Mouse (Mus musculus) lung, embryonic 14.5 days (tissue): Measurements from ENCODE around the gene Ptpn14. TPM values are rescaled to one million over a fixed set of nuclear protein-coding genes. Genes with fewer than 3 reads are reported as not detected.

ENCODE experiments used
- ATAC-seq: fragments of 200-750 bp; cut with Nextera tagmentation; 2 replicates; pipeline ENCODE4 v1.8.0; 2017; ENCODE audit warnings: mild to moderate bottlenecking, moderate TSS enrichment, moderate library complexity; ENCODE audit not compliant: insufficient read depth
- DNase-seq: peaks from one replicate; pipeline ENCODE4 v3.0.0-alpha.2; 2015
- H3K27ac ChIP-seq: fragments of 300-500 bp; sonication (generic); 2 replicates; pipeline ENCODE4 v1.5.1; 2014; ENCODE audit warnings: low read depth, mild to moderate bottlenecking, moderate library complexity
- H3K27me3 ChIP-seq: fragments of 300-500 bp; sonication (generic); 2 replicates; pipeline ENCODE4 v1.6.1; 2014; ENCODE audit warnings: low read length, control low read depth; ENCODE audit not compliant: insufficient read depth
- H3K36me3 ChIP-seq: fragments of 300-500 bp; sonication (generic); 2 replicates; pipeline ENCODE4 v1.6.1; 2014; ENCODE audit warnings: control low read depth; ENCODE audit not compliant: insufficient read depth
- H3K4me1 ChIP-seq: fragments of 300-500 bp; sonication (generic); 2 replicates; pipeline ENCODE4 v1.6.1; 2014; ENCODE audit warnings: antibody characterized with exemption, control low read depth; ENCODE audit not compliant: insufficient read depth
- H3K4me2 ChIP-seq: fragments of 300-500 bp; sonication (generic); 2 replicates; pipeline ENCODE4 v1.6.1; 2014; ENCODE audit warnings: mild to moderate bottlenecking
- H3K4me3 ChIP-seq: fragments of 300-500 bp; sonication (generic); 2 replicates; pipeline ENCODE4 v1.5.1; 2014; ENCODE audit warnings: low read depth, low read length
- H3K9ac ChIP-seq: fragments of 300-500 bp; sonication (generic); 2 replicates; pipeline ENCODE4 v1.6.1; 2014
- H3K9me3 ChIP-seq: fragments of 300-500 bp; sonication (generic); 2 replicates; pipeline ENCODE4 v1.6.1; 2016; ENCODE audit warnings: low read depth, low read length, control low read depth
- CTCF ChIP-seq: IDR thresholded peaks from 2 replicates; pipeline ENCODE4 v1.5.1; 2016; ENCODE audit warnings: antibody characterized with exemption, low read depth
- WGBS: fragments of 180-500 bp; shearing (Covaris S2); extraction: QIAGEN DNeasy Blood & Tissue Kit; methylation state at CpG from one replicate; pipeline ENCODE4 v1.1.7; 2014; 5-methylcytosine and 5-hydroxymethylcytosine counted together
- polyA plus RNA-seq: library from polyadenylated mRNA; unstranded; fragments of >200 nt; fragmentation: Nextera tagmentation; extraction: Ambion mirVana; gene quantifications from 2 replicates; pipeline ENCODE4 v1.2.1, GENCODE M21; 2014

The Ptpn14 gene
- polyA plus RNA-seq, 1 experiment from 2014 or later: 10.3 TPM

GRCm38 (mm10) chr1:189864301-189864700 is 136.2 kb downstream of the Ptpn14 start:
- WGBS: 71% methylated on average over 9 of the region's 9 CpGs
- no peak overlapping the region for H3K27ac ChIP-seq
- H3K27me3 ChIP-seq: no peaks in the 10 kb centered on the region
- TF ChIP-seq CTCF: no peak
- peaks cover 18% of the 10 kb centered on the region for H3K4me1 ChIP-seq
- ATAC-seq (no peak), DNase-seq (no peak)
- H3K9me3 ChIP-seq: no peaks in the 10 kb centered on the region
- H3K9ac ChIP-seq: no peak overlapping the region
- H3K4me2 ChIP-seq: no peak overlapping the region
- no peak overlapping the region for H3K4me3 ChIP-seq
- H3K36me3 ChIP-seq: peaks cover 35% of the 10 kb centered on the region

- DNase-seq (no peak), ATAC-seq (no peak)
- peaks cover 29% of the 10 kb centered on the region for H3K36me3 ChIP-seq
- no peak overlapping the region for H3K4me3 ChIP-seq
- peaks cover 18% of the 10 kb centered on the region for H3K4me1 ChIP-seq
- no peak for TF ChIP-seq CTCF
- 84% methylated on average over 15 of the region's 15 CpGs for WGBS
- no peak overlapping the region for H3K9ac ChIP-seq
- H3K27ac ChIP-seq: no peak overlapping the region
- no peak overlapping the region for H3K4me2 ChIP-seq
- H3K9me3 ChIP-seq: no peaks in the 10 kb centered on the region
- no peaks in the 10 kb centered on the region for H3K27me3 ChIP-seq
Observed at GRCm38 (mm10) chr1:189864846-189865560, 136.9 kb downstream of the Ptpn14 start.

- H3K4me3 ChIP-seq: no peak overlapping the region
- no peaks in the 10 kb centered on the region for H3K27me3 ChIP-seq
- no peaks in the 10 kb centered on the region for H3K9me3 ChIP-seq
- peaks cover 35% of the 10 kb centered on the region for H3K36me3 ChIP-seq
- TF ChIP-seq CTCF: no peak
- peaks cover 13% of the 10 kb centered on the region for H3K4me1 ChIP-seq
- WGBS: 64% methylated on average over 6 of the region's 6 CpGs
- no peak for DNase-seq
- H3K9ac ChIP-seq: 0 out of 2 replicates have a peak overlapping the region, but pooled peaks have one; percentile 1
- no peak for ATAC-seq
- H3K4me2 ChIP-seq: no peak overlapping the region
- H3K27ac ChIP-seq: peak overlapping the region; percentile 86; the same call in 1 of the 2 replicates
Observed at GRCm38 (mm10) chr1:189866621-189867020, 138.6 kb downstream of the Ptpn14 start.

DNA sequence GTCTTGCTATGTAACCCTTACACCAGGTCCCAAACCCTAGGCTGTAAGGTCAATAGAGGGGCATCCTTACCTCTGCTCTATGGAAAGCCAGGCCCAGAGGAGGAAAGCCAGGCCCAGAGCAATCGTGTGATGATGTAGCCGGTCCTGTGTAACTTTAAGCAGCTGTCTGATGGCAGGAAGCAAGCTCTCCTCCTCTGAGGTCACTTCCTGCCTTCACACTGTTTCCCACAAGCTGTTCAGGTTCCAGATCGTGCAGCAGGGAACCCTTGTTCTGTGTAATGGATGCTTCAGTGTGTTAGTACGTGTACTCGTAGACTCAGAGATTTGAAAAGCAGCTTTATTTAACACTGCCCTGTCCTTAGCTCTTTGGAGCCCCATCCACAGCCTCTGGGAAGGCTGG is 139.0 kb downstream of the Ptpn14 start:
- H3K36me3 ChIP-seq: peaks cover 35% of the 10 kb centered on the region
- TF ChIP-seq CTCF: no peak
- 0 out of 2 replicates have a peak overlapping the region, but pooled peaks have one; percentile 1 for H3K9ac ChIP-seq
- ATAC-seq (peak; percentile 65), DNase-seq (peak; percentile 45)
- H3K4me3 ChIP-seq: no peak overlapping the region
- no peaks in the 10 kb centered on the region for H3K27me3 ChIP-seq
- no peaks in the 10 kb centered on the region for H3K9me3 ChIP-seq
- peaks cover 13% of the 10 kb centered on the region for H3K4me1 ChIP-seq
- H3K4me2 ChIP-seq: peak overlapping the region; percentile 39
- peak overlapping the region; percentile 86 for H3K27ac ChIP-seq
- WGBS: 18% methylated on average over 5 of the region's 5 CpGs

DNA sequence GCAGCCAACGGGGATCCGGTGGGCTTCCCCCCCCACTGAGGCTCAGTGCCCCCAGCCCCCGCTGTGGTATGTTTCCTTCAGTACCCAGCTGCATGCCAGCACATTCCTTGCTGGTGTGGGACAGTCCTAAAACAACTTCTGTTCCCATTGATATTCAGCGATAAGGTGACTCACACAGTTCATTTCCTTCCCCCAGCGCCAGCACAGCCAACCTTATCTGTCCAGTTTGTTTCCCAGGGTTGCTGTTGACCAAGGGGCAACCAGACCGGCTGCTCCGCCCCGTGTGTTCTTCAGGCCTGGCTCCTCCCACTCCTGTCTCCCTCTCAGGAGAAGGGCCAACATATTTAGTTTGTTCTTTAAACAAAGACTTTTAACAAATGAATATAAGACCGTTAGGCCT is 139.4 kb downstream of the Ptpn14 start:
- Histone ChIP-seq H3K27ac (peak overlapping the region; percentile 86), H3K4me2 (peak overlapping the region; percentile 39), H3K4me1 (peaks cover 13% of the 10 kb centered on the region), H3K27me3 (no peaks in the 10 kb centered on the region), H3K9ac (0 out of 2 replicates have a peak overlapping the region, but pooled peaks have one; percentile 1), H3K9me3 (no peaks in the 10 kb centered on the region), H3K36me3 (peaks cover 30% of the 10 kb centered on the region), H3K4me3 (no peak overlapping the region)
- ATAC-seq (peak; percentile 85), DNase-seq (peak; percentile 75)
- 17% methylated on average over 9 of the region's 9 CpGs for WGBS
- TF ChIP-seq CTCF: no peak

DNA sequence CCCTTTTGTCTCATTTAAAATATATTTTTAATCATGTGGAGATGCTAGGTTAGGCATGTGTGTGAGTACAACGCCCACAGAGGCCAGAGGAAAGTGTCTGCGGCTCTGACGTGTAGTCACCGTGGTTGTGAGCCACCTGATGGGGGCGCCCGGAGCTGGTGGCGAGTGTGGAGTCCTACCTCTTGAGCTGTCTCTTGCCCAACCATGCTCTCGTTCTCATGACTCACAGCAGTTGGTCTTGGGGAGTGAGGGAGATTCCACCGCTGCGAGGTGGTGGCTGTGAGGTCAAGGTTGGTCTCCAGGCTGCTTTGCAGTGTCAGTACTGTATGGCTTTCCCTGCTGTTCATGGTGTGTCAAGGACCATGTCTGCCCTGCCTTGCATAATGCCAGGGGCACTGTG is 140.0 kb downstream of the Ptpn14 start:
- Histone ChIP-seq H3K27me3 (no peaks in the 10 kb centered on the region), H3K4me1 (peaks cover 13% of the 10 kb centered on the region), H3K9me3 (no peaks in the 10 kb centered on the region), H3K9ac (no peak overlapping the region), H3K27ac (peak overlapping the region; percentile 86), H3K36me3 (peaks cover 30% of the 10 kb centered on the region), H3K4me2 (no peak overlapping the region), H3K4me3 (no peak overlapping the region)
- TF ChIP-seq CTCF: peak; percentile 29; the same call in 1 of the 2 replicates
- WGBS: 72% methylated on average over 10 of the region's 10 CpGs
- DNase-seq (no peak), ATAC-seq (no peak)

- Histone ChIP-seq H3K9me3 (no peaks in the 10 kb centered on the region), H3K36me3 (peaks cover 20% of the 10 kb centered on the region), H3K4me2 (no peak overlapping the region), H3K4me1 (peaks cover 13% of the 10 kb centered on the region), H3K27me3 (no peaks in the 10 kb centered on the region), H3K27ac (no peak overlapping the region), H3K4me3 (no peak overlapping the region), H3K9ac (no peak overlapping the region)
- peak; percentile 43 for TF ChIP-seq CTCF
- WGBS: 88% methylated on average over 18 of the region's 18 CpGs
- ATAC-seq: no peak
- DNase-seq: no peak
Observed at GRCm38 (mm10) chr1:189869651-189870270, 141.7 kb downstream of the Ptpn14 start.
